Mouse (Mus musculus) liver, embryonic 14.5 days (tissue): ENCODE data around the gene Dnajc21. TPM values are rescaled to one million over a fixed set of nuclear protein-coding genes. Genes with fewer than 3 reads are reported as not detected.

Experiments used
- ATAC-seq: fragments of 200-750 bp; cut with Nextera tagmentation; 2 replicates; pipeline ENCODE4 v1.8.0; 2017; ENCODE audit warnings: moderate number of reproducible peaks, mild to moderate bottlenecking, moderate library complexity; ENCODE audit not compliant: insufficient read depth
- DNase-seq, 3 experiments: peaks; one replicate each; pipeline ENCODE4 v3.0.0-alpha.2; 2012 to 2013; ENCODE audit warnings: low read depth in 3 of 3, low spot score in 3 of 3
- H3K27ac ChIP-seq: fragments of 300-500 bp; sonication (generic); 2 replicates; pipeline ENCODE4 v1.5.1; 2014; ENCODE audit warnings: moderate library complexity, mild to moderate bottlenecking, control low read depth, inconsistent platforms
- H3K27me3 ChIP-seq: fragments of 300-500 bp; sonication (generic); 2 replicates; pipeline ENCODE4 v1.6.1; 2014; ENCODE audit warnings: mild to moderate bottlenecking, low read length, moderate library complexity; ENCODE audit not compliant: control insufficient read depth, insufficient read depth
- H3K36me3 ChIP-seq: fragments of 300-500 bp; sonication (generic); replicated peaks from 2 replicates; pipeline ENCODE4 v1.6.1; 2014; ENCODE audit warnings: low read depth; ENCODE audit not compliant: control insufficient read depth, insufficient read depth
- H3K4me1 ChIP-seq, 2 experiments: fragments of 200-500 bp in 1 of 2; fragments of 300-500 bp in 1 of 2; sonication (generic) in 1 of 2; replicated peaks; 2 replicates each; pipeline ENCODE4 v1.6.1; 2012 to 2014; ENCODE audit warnings: antibody characterized with exemption in 1 of 2, inconsistent platforms in 1 of 2, low read length in 1 of 2; ENCODE audit not compliant: control insufficient read depth in 2 of 2, insufficient read depth in 2 of 2
- H3K4me2 ChIP-seq: fragments of 300-500 bp; sonication (generic); 2 replicates; pipeline ENCODE4 v1.6.1; 2014; ENCODE audit warnings: low read depth, mild to moderate bottlenecking, control low read depth, moderate library complexity
- H3K4me3 ChIP-seq, 2 experiments: fragments of 200-500 bp in 1 of 2; fragments of 300-500 bp in 1 of 2; sonication (generic) in 1 of 2; 2 replicates each; pipeline ENCODE4 v1.5.1; 2012 to 2014; ENCODE audit warnings: low read depth in 2 of 2, low read length in 2 of 2, mild to moderate bottlenecking in 2 of 2, control low read depth in 1 of 2, inconsistent platforms in 1 of 2, moderate library complexity in 1 of 2; ENCODE audit not compliant: insufficient read depth in 1 of 2
- H3K9ac ChIP-seq: fragments of 300-500 bp; sonication (generic); replicated peaks from 2 replicates; pipeline ENCODE4 v1.6.1; 2014; ENCODE audit warnings: mild to moderate bottlenecking, control low read depth, moderate library complexity
- H3K9me3 ChIP-seq: fragments of 300-500 bp; sonication (generic); 2 replicates; pipeline ENCODE4 v1.6.1; 2016; ENCODE audit warnings: low read length, mixed read lengths; ENCODE audit not compliant: control insufficient read depth
- CTCF ChIP-seq: IDR thresholded peaks from 2 replicates; pipeline ENCODE4 v1.5.1; 2016; ENCODE audit warnings: antibody characterized with exemption, low read depth, control low read depth
- EP300 ChIP-seq: IDR thresholded peaks from 2 replicates; pipeline ENCODE4 v1.6.1; 2016; ENCODE audit warnings: antibody characterized with exemption, low read depth
- WGBS: fragments of 180-500 bp; shearing (Covaris S2); extraction: QIAGEN DNeasy Blood & Tissue Kit; methylation state at CpG from one replicate; pipeline ENCODE4 v1.1.7; 2014; ENCODE audit not compliant: insufficient replicate concordance; 5-methylcytosine and 5-hydroxymethylcytosine counted together
- polyA plus RNA-seq, 2 experiments: library from polyadenylated mRNA; depleted of rRNA in 1 of 2; stranded (reverse) in 1 of 2; unstranded in 1 of 2; fragments of >200 nt; fragmentation: Nextera tagmentation in 1 of 2; extraction: Ambion mirVana in 1 of 2; gene quantifications; 2 replicates each; pipeline versions ENCODE4 v1.2.1 to v1.2.3; 2012 to 2014

Gene Dnajc21
- polyA plus RNA-seq, 2 experiments: 4.9 to 5.4 TPM

DNA sequence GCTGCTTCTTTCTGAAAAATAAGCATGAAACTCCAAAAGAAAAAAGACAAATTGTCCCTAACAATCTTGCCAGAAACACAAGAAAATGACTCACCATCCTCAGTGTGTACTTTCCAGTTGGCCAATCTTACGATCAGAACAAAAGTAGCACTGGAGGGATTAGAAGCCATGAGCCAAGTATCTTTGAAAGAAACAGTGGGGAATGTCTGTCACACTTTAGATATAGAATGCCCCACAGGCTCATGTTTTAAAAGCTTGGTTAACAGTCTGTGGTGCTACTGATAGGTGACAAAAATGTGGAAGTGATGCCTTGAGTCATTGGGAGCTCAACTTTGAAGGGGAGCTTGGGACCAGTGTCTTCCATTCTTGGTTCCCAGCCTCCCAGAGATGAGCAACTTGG lies 28.0 kb downstream of the Dnajc21 start:
- TF ChIP-seq EP300 (no peak), CTCF (no peak)
- H3K36me3 ChIP-seq: no peaks in the 10 kb centered on the region
- no peak overlapping the region for H3K4me3 ChIP-seq
- WGBS: 72% methylated on average over 1 of the region's 1 CpGs
- no peak overlapping the region for H3K4me2 ChIP-seq
- no peaks in the 10 kb centered on the region for H3K9me3 ChIP-seq
- no peak for ATAC-seq
- DNase-seq: no peak
- H3K4me1 ChIP-seq: no peaks in the 10 kb centered on the region
- H3K27ac ChIP-seq: no peak overlapping the region
- no peak overlapping the region for H3K9ac ChIP-seq
- no peaks in the 10 kb centered on the region for H3K27me3 ChIP-seq

DNA sequence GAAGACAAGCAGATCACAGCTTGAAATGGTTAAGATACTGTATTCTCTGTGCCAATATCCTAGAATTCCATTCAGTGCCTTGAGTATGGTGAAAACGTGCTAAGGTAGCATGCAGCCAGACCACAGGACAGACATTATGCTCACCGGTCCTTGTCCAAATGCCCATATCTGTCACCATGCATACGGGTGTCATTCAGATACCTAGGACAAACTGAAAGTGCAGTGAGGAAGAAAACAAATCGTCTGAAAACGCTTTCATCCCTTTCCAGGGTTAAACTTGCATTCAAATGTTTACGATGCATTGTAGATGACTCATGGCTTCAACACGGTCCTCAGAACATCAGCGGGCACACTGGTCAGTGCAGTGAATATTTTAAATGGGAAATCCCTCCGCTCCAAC lies 28.8 kb downstream of the Dnajc21 start:
- Histone ChIP-seq H3K27me3 (no peaks in the 10 kb centered on the region), H3K9me3 (no peaks in the 10 kb centered on the region), H3K36me3 (no peaks in the 10 kb centered on the region), H3K4me3 (no peak overlapping the region), H3K4me1 (no peaks in the 10 kb centered on the region), H3K4me2 (no peak overlapping the region), H3K9ac (no peak overlapping the region), H3K27ac (no peak overlapping the region)
- ATAC-seq: no peak
- WGBS: 75% methylated on average over 9 of the region's 9 CpGs
- DNase-seq: no peak
- no peak for TF ChIP-seq EP300
- TF ChIP-seq CTCF: no peak

DNA sequence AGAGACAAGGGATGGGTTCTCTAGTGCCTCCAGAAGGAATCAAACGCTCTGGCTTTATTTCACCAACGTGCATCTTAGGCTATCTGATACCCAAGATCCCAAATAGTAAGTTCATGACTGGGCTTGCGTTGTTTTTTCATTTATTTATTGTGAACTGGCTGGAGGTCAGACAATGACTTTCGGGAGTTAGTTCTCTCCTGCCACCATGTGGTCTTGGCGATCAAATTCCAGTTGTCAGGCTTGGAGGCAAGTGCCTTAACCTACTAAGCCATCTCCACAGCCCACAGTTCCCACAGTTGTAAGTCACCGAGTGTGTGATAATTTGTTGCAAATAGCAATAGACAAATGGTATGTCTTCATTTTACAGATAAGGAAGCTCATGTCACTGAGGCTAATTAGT lies 30.4 kb downstream of the Dnajc21 start:
- WGBS: 68% methylated on average over 6 of the region's 6 CpGs
- TF ChIP-seq CTCF (no peak), EP300 (no peak)
- H3K4me3 ChIP-seq: no peak overlapping the region
- H3K36me3 ChIP-seq: no peaks in the 10 kb centered on the region
- no peak overlapping the region for H3K4me2 ChIP-seq
- no peaks in the 10 kb centered on the region for H3K27me3 ChIP-seq
- no peaks in the 10 kb centered on the region for H3K4me1 ChIP-seq
- ATAC-seq (no peak), DNase-seq (no peak)
- H3K9ac ChIP-seq: no peak overlapping the region
- H3K9me3 ChIP-seq: no peaks in the 10 kb centered on the region
- H3K27ac ChIP-seq: no peak overlapping the region

DNA sequence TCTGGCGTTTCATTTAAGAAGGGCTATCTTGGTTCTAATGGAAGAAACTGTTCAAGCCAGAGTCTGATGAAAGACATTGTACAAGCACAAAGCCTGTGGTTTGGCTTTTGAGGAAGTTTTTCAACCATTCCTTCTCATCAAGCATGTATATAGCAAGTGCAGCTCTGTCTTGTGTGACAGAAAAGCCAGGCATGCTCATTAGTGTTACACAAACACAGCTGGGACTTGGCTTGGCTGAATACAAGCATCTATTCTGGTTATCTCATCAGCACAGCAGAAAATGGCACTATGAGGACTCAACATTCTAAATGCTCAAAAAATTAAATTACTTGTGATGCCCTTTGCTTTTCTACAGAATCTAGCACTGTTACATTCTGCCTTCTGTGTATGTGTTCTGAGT lies 33.4 kb downstream of the Dnajc21 start:
- DNase-seq: no peak
- ATAC-seq: no peak

DNA sequence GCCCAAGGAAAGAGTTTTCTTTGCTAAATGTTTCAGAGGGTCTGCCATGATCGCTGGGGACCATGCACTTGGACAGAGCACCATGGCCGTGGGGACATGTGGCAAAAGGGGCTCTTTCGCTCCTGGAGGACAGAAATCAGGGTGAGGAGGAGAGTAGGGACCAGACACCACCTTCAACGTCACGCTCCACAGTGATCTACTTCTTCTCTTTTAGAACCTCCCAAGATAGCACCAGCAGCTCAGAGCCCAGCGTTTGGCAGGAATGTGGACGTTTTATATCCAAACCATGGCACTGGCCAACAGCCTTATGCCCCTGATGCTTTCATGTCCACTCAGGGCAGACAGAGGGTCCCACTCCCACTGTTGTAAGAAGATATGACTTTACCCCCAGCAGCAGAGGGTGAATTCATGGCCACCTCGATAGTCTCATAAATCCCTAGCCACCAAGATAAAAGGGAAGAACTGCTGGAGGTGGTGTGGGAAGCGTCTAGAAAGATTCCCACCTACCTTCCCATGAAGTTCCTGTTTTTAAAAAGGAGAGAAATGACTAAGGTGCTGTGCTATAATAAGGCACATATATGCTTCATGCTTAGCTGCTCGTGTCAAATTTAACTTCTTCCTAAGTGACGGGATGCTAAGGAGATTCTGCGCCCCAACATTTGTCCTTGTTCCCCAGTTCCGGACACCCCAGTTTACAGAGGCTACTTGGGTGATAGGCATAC lies 43.6 kb downstream of the Dnajc21 start:
- no peak overlapping the region for H3K9ac ChIP-seq
- no peak overlapping the region for H3K4me3 ChIP-seq
- H3K4me2 ChIP-seq: no peak overlapping the region
- no peak for ATAC-seq
- no peak overlapping the region for H3K27ac ChIP-seq
- H3K36me3 ChIP-seq: no peaks in the 10 kb centered on the region
- DNase-seq: no peak
- H3K27me3 ChIP-seq: no peaks in the 10 kb centered on the region
- H3K4me1 ChIP-seq: no peaks in the 10 kb centered on the region
- TF ChIP-seq CTCF (no peak), EP300 (no peak)
- 71% methylated on average over 13 of the region's 13 CpGs for WGBS
- H3K9me3 ChIP-seq: no peaks in the 10 kb centered on the region

More for the DNA sequence above, 33.4 kb downstream of the Dnajc21 start:
- H3K27ac ChIP-seq: no peak overlapping the region
- no peaks in the 10 kb centered on the region for H3K36me3 ChIP-seq
- H3K4me2 ChIP-seq: no peak overlapping the region
- no peaks in the 10 kb centered on the region for H3K27me3 ChIP-seq
- WGBS: 61% methylated on average over 1 of the region's 1 CpGs
- H3K4me1 ChIP-seq: no peaks in the 10 kb centered on the region
- no peaks in the 10 kb centered on the region for H3K9me3 ChIP-seq
- no peak overlapping the region for H3K4me3 ChIP-seq
- no peak for TF ChIP-seq EP300
- no peak for TF ChIP-seq CTCF
- no peak overlapping the region for H3K9ac ChIP-seq
